Mouse (Mus musculus): ENCODE results near the gene Tmem253. TPM values are rescaled to one million over a fixed set of nuclear protein-coding genes. Genes with fewer than 3 reads are reported as not detected.

The Tmem253 gene
- polyA plus RNA-seq, 1 experiment from 2014 or later = 0.21 TPM

DNA sequence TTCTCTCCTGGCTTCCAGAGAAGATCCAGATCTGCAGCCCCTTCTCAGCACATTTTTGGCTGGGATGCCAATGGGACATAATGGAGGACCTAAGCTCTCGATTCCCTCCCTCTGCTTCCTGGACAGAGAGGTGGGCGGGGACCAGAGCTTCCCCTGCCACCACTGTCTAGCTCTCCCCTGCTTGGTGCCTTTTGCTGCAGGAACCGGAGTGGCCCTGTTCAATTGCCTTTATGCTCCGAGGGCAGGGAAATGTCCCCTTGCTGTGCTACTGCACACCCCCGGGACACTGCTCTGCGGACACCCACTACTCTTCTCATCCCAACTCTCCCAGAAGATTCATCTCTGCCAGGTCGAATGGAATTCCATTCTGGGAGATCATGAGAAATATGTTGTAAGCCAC is 10.3 kb upstream of the Tmem253 start:
- Histone ChIP-seq H3K9ac (ENCODE audit: low read length) (no peak overlapping the region), H3K27me3 (ENCODE audit: control insufficient read depth, insufficient read depth, low read depth, low read length) (no peaks in the 10 kb centered on the region), H3K4me1 (replicated peaks; ENCODE audit: control insufficient read depth, insufficient read depth, low read length) (peaks cover 4% of the 10 kb centered on the region), H3K27ac (ENCODE audit: low read length) (no peak overlapping the region), H3K36me3 (ENCODE audit: control insufficient read depth, insufficient read depth, low read length) (peaks cover 53% of the 10 kb centered on the region), H3K9me3 (ENCODE audit: control insufficient read depth, low read length) (no peaks in the 10 kb centered on the region), H3K4me3 (ENCODE audit: low read length) (no peak overlapping the region), H3K4me2 (ENCODE audit: low read depth, low read length) (no peak overlapping the region)
- WGBS = 72% methylated on average over 7 of the region's 7 CpGs
- ATAC-seq (ENCODE audit: low read depth) = no peak

GRCm38 (mm10) chr14:52005616-52006015 is 9.8 kb upstream of the Tmem253 start:
- Histone ChIP-seq H3K4me3 (ENCODE audit: low read length) (no peak overlapping the region), H3K36me3 (ENCODE audit: control insufficient read depth, insufficient read depth, low read length) (peaks cover 49% of the 10 kb centered on the region), H3K9ac (ENCODE audit: low read length) (no peak overlapping the region), H3K4me1 (replicated peaks; ENCODE audit: control insufficient read depth, insufficient read depth, low read length) (peaks cover 9% of the 10 kb centered on the region), H3K27me3 (ENCODE audit: control insufficient read depth, insufficient read depth, low read depth, low read length) (no peaks in the 10 kb centered on the region), H3K4me2 (ENCODE audit: low read depth, low read length) (no peak overlapping the region), H3K27ac (ENCODE audit: low read length) (no peak overlapping the region), H3K9me3 (ENCODE audit: control insufficient read depth, low read length) (no peaks in the 10 kb centered on the region)
- WGBS = 85% methylated on average over 6 of the region's 6 CpGs
- ATAC-seq (ENCODE audit: low read depth) = no peak

DNA sequence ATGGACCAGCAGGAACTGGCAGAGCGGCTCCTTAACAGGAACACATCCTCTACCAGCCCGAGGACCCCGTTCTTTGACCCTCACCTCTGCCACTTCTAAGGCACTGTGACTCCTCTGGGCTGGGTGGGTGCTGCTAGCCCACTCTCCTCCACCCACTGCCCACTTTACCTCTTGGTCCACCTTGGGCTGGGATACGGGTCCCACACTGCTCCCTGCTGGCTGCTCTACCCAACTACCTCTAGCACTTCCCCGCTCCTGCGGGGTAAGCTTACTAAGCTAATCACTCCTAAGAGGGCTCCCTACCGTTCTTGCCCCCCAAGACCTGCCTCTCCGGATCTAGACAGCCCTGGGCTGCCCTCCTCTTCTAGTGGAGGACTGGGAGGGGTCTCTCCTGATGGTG is 9.2 kb upstream of the Tmem253 start:
- no peak for ATAC-seq (ENCODE audit: low read depth)

GRCm38 (mm10) chr14:52006771-52007170 is 8.7 kb upstream of the Tmem253 start:
- H3K27me3 ChIP-seq (ENCODE audit: control insufficient read depth, insufficient read depth, low read depth, low read length) = no peaks in the 10 kb centered on the region
- no peak overlapping the region for H3K4me3 ChIP-seq (ENCODE audit: low read length)
- H3K4me1 ChIP-seq (replicated peaks; ENCODE audit: control insufficient read depth, insufficient read depth, low read length) = peaks cover 13% of the 10 kb centered on the region
- no peak overlapping the region for H3K9ac ChIP-seq (ENCODE audit: low read length)
- no peak overlapping the region for H3K4me2 ChIP-seq (ENCODE audit: low read depth, low read length)
- H3K36me3 ChIP-seq (ENCODE audit: control insufficient read depth, insufficient read depth, low read length) = peaks cover 45% of the 10 kb centered on the region
- no peak overlapping the region for H3K27ac ChIP-seq (ENCODE audit: low read length)
- H3K9me3 ChIP-seq (ENCODE audit: control insufficient read depth, low read length) = no peaks in the 10 kb centered on the region
- ATAC-seq (ENCODE audit: low read depth) = no peak
- WGBS = 93% methylated on average over 21 of the region's 23 CpGs

More for the DNA sequence above, 9.2 kb upstream of the Tmem253 start:
- Histone ChIP-seq H3K4me2 (ENCODE audit: low read depth, low read length) (no peak overlapping the region), H3K9me3 (ENCODE audit: control insufficient read depth, low read length) (no peaks in the 10 kb centered on the region), H3K9ac (ENCODE audit: low read length) (no peak overlapping the region), H3K36me3 (ENCODE audit: control insufficient read depth, insufficient read depth, low read length) (peaks cover 46% of the 10 kb centered on the region), H3K4me3 (ENCODE audit: low read length) (no peak overlapping the region), H3K27ac (ENCODE audit: low read length) (no peak overlapping the region), H3K27me3 (ENCODE audit: control insufficient read depth, insufficient read depth, low read depth, low read length) (no peaks in the 10 kb centered on the region), H3K4me1 (replicated peaks; ENCODE audit: control insufficient read depth, insufficient read depth, low read length) (peaks cover 13% of the 10 kb centered on the region)
- WGBS = 72% methylated on average over 8 of the region's 8 CpGs

DNA sequence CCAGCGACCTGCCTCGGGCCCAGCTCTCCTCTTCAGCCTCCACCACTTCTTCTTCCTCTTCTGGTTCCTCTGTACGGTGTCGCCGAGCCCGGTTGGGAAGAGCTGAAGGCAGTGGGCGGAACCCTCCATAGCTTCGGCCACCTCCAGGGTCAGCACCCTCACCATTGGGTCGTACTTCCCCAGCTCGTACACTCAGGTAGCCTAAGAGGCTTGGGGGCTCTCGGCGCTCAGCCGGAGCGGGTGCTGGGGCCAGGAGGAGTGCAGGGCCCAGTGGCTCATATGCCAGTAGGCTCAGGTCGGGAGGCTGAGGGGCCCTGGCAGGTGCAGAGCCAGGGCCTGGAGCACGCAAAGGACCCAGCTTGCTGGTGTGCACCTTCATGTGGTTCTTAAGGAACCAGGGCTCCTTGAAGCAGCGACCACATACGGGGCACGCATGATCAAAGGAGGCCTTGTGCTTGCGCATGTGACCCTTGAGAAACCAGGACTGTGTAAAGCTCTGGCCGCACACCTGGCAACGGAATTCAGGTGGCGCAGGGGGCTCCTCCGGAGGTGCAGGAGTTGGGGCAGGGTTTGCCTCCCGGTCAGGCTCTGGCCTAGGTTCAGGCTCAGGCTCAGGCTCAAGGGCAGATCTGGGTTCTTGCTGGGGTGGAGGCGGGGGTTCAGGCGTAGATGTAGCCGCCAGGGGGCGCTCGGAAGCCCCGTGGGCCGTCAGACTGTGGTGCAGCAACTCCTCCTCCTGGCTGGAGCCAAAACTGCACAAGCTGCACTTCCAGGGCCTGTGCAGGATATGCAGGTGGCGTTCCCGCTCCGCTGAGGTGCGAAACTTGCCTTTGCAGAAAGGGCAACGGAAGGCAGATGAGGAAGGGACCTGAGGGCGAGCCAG is 6.9 kb upstream of the Tmem253 start:
- Histone ChIP-seq H3K9ac (ENCODE audit: low read length) (no peak overlapping the region), H3K27ac (ENCODE audit: low read length) (no peak overlapping the region), H3K4me3 (ENCODE audit: low read length) (no peak overlapping the region), H3K9me3 (ENCODE audit: control insufficient read depth, low read length) (no peaks in the 10 kb centered on the region), H3K4me2 (ENCODE audit: low read depth, low read length) (no peak overlapping the region), H3K4me1 (replicated peaks; ENCODE audit: control insufficient read depth, insufficient read depth, low read length) (peaks cover 17% of the 10 kb centered on the region), H3K36me3 (ENCODE audit: control insufficient read depth, insufficient read depth, low read length) (peaks cover 31% of the 10 kb centered on the region), H3K27me3 (ENCODE audit: control insufficient read depth, insufficient read depth, low read depth, low read length) (no peaks in the 10 kb centered on the region)
- WGBS = 47% methylated on average over 38 of the region's 38 CpGs
- peak; percentile 81 for ATAC-seq (ENCODE audit: low read depth)

- H3K4me1 ChIP-seq (replicated peaks; ENCODE audit: control insufficient read depth, insufficient read depth, low read length) = peaks cover 19% of the 10 kb centered on the region
- H3K4me3 ChIP-seq (ENCODE audit: low read length) = no peak overlapping the region
- H3K36me3 ChIP-seq (ENCODE audit: control insufficient read depth, insufficient read depth, low read length) = peaks cover 29% of the 10 kb centered on the region
- ATAC-seq (ENCODE audit: low read depth) = no peak
- H3K9me3 ChIP-seq (ENCODE audit: control insufficient read depth, low read length) = no peaks in the 10 kb centered on the region
- H3K4me2 ChIP-seq (ENCODE audit: low read depth, low read length) = no peak overlapping the region
- WGBS = 62% methylated on average over 26 of the region's 26 CpGs
- H3K27ac ChIP-seq (ENCODE audit: low read length) = no peak overlapping the region
- no peaks in the 10 kb centered on the region for H3K27me3 ChIP-seq (ENCODE audit: control insufficient read depth, insufficient read depth, low read depth, low read length)
- no peak overlapping the region for H3K9ac ChIP-seq (ENCODE audit: low read length)
Observed at GRCm38 (mm10) chr14:52009361-52009760, 6.1 kb upstream of the Tmem253 start.

- Histone ChIP-seq H3K4me3 (ENCODE audit: low read length) (no peak overlapping the region), H3K27me3 (ENCODE audit: control insufficient read depth, insufficient read depth, low read depth, low read length) (no peaks in the 10 kb centered on the region), H3K4me2 (ENCODE audit: low read depth, low read length) (no peak overlapping the region), H3K4me1 (replicated peaks; ENCODE audit: control insufficient read depth, insufficient read depth, low read length) (peaks cover 19% of the 10 kb centered on the region), H3K9ac (ENCODE audit: low read length) (no peak overlapping the region), H3K27ac (ENCODE audit: low read length) (no peak overlapping the region), H3K36me3 (ENCODE audit: control insufficient read depth, insufficient read depth, low read length) (peaks cover 29% of the 10 kb centered on the region), H3K9me3 (ENCODE audit: control insufficient read depth, low read length) (no peaks in the 10 kb centered on the region)
- 77% methylated on average over 6 of the region's 6 CpGs for WGBS
- ATAC-seq (ENCODE audit: low read depth) = no peak
Observed at GRCm38 (mm10) chr14:52009841-52010240, 5.6 kb upstream of the Tmem253 start.

DNA sequence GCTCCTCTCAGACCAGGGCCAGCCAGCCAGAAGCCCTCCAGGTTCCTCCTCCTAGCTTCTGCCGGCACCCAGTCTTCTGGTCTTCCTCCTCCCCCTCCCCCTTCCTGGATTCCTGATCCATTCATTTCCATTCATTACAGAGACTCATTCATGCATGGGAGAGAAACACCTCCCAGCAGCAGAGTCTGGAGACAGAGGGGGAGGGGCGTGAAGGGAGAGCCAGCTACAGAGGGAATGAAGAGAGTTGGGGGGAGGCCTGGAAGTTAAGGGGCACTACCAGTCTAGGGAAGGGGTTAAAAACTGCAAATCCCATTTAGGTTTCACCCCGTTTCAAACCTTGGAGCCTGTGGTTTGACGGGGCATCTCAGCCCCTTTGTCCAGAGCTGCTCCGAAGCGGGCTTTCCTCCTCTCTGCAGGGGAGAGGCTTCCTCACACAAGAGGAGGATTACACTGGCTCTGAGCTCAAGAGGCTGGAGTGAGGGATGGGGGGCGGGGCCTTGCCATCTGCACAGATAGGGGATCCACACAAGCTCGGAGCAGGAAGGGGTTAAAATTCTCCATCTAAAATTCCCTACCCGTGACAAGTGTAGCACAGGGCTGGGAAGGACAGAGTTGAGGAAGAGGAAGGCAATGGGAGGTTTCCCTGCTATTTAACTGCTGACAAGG is 4.9 kb upstream of the Tmem253 start:
- ATAC-seq (ENCODE audit: low read depth) = no peak
- H3K9ac ChIP-seq (ENCODE audit: low read length) = peak overlapping the region; percentile 28; the same call in 1 of the 2 replicates
- 4% methylated on average over 9 of the region's 9 CpGs for WGBS
- H3K4me2 ChIP-seq (ENCODE audit: low read depth, low read length) = peak overlapping the region; percentile 6; the same call in 1 of the 2 replicates
- peaks cover 24% of the 10 kb centered on the region for H3K36me3 ChIP-seq (ENCODE audit: control insufficient read depth, insufficient read depth, low read length)
- H3K27me3 ChIP-seq (ENCODE audit: control insufficient read depth, insufficient read depth, low read depth, low read length) = no peaks in the 10 kb centered on the region
- no peak overlapping the region for H3K27ac ChIP-seq (ENCODE audit: low read length)
- no peak overlapping the region for H3K4me3 ChIP-seq (ENCODE audit: low read length)
- H3K4me1 ChIP-seq (replicated peaks; ENCODE audit: control insufficient read depth, insufficient read depth, low read length) = peaks cover 23% of the 10 kb centered on the region
- H3K9me3 ChIP-seq (ENCODE audit: control insufficient read depth, low read length) = no peaks in the 10 kb centered on the region

GRCm38 (mm10) chr14:52011683-52012082 is 3.8 kb upstream of the Tmem253 start:
- Histone ChIP-seq H3K4me2 (ENCODE audit: low read depth, low read length) (no peak overlapping the region), H3K9me3 (ENCODE audit: control insufficient read depth, low read length) (no peaks in the 10 kb centered on the region), H3K9ac (ENCODE audit: low read length) (no peak overlapping the region), H3K27me3 (ENCODE audit: control insufficient read depth, insufficient read depth, low read depth, low read length) (no peaks in the 10 kb centered on the region), H3K36me3 (ENCODE audit: control insufficient read depth, insufficient read depth, low read length) (peaks cover 16% of the 10 kb centered on the region), H3K27ac (ENCODE audit: low read length) (no peak overlapping the region), H3K4me1 (replicated peaks; ENCODE audit: control insufficient read depth, insufficient read depth, low read length) (peaks cover 33% of the 10 kb centered on the region), H3K4me3 (ENCODE audit: low read length) (no peak overlapping the region)
- WGBS = 64% methylated on average over 1 of the region's 1 CpGs
- ATAC-seq (ENCODE audit: low read depth) = no peak
